Mouse (Mus musculus) hematopoietic stem cell, adult 5-6 weeks (primary cell): ENCODE data around the gene Snap47. TPM values are rescaled to one million over a fixed set of nuclear protein-coding genes. Genes with fewer than 3 reads are reported as not detected.

ENCODE experiments used
- ATAC-seq, 2 experiments: fragments of 125-278 bp in 1 of 2; replicated peaks in 1 of 2; 2 replicates each; pipeline ENCODE4 v1.8.0; 2016 to 2017; ENCODE audit warnings: inconsistent platforms in 2 of 2, mild to moderate bottlenecking in 2 of 2, moderate number of reproducible peaks in 2 of 2, low read depth in 1 of 2, moderate TSS enrichment in 1 of 2; ENCODE audit not compliant: low FRiP score in 2 of 2, poor library complexity in 2 of 2, severe bottlenecking in 2 of 2, insufficient read depth in 1 of 2, low TSS enrichment in 1 of 2
- total RNA-seq: library from RNA; stranded (forward); fragments of 172-1452, 232-1000 nt; gene quantifications from 2 replicates; pipeline ENCODE4 v1.2.3, GENCODE M21; 2017

Gene Snap47
- total RNA-seq, 1 experiment from 2014 or later = 9.7 TPM

- no peak for ATAC-seq
These were observed 21.0 kb downstream of the Snap47 start for GRCm38 (mm10) chr11:59429959-59430358.

GRCm38 (mm10) chr11:59428057-59428660, 22.8 kb downstream of the Snap47 start:
- ATAC-seq = no peak

GRCm38 (mm10) chr11:59425671-59426101, 25.3 kb downstream of the Snap47 start:
- peak; percentile 69 to 75 for ATAC-seq

GRCm38 (mm10) chr11:59423010-59423588, 27.9 kb downstream of the Snap47 start:
- ATAC-seq = no peak

- ATAC-seq = peak in 1 of 2 experiments; percentile 20; a peak in 1 of 4 replicates
These were observed 29.0 kb downstream of the Snap47 start for GRCm38 (mm10) chr11:59421967-59422366.

GRCm38 (mm10) chr11:59421436-59421835, 29.6 kb downstream of the Snap47 start:
- ATAC-seq = peak; percentile 48 to 68

GRCm38 (mm10) chr11:59418708-59419107, 32.3 kb downstream of the Snap47 start:
- ATAC-seq = peak; percentile 86 to 87

- no peak for ATAC-seq
These were observed 37.8 kb downstream of the Snap47 start for GRCm38 (mm10) chr11:59412999-59413863.

GRCm38 (mm10) chr11:59412058-59412457, 38.9 kb downstream of the Snap47 start:
- ATAC-seq = no peak

- ATAC-seq = no peak
These were observed 40.1 kb downstream of the Snap47 start for GRCm38 (mm10) chr11:59410851-59411250.

GRCm38 (mm10) chr11:59405761-59406160, 45.2 kb downstream of the Snap47 start:
- ATAC-seq = no peak

- no peak for ATAC-seq
These were observed 50.1 kb downstream of the Snap47 start for GRCm38 (mm10) chr11:59400876-59401275.

- ATAC-seq = no peak
These were observed 51.2 kb downstream of the Snap47 start for GRCm38 (mm10) chr11:59399830-59400229.

- peak; percentile 13 to 49; a peak in 3 of 4 replicates for ATAC-seq
These were observed 53.2 kb downstream of the Snap47 start for GRCm38 (mm10) chr11:59397536-59398371.

- no peak for ATAC-seq
These were observed 56.5 kb downstream of the Snap47 start for GRCm38 (mm10) chr11:59394451-59394850.

- ATAC-seq = no peak
These were observed 57.4 kb downstream of the Snap47 start for GRCm38 (mm10) chr11:59393591-59393990.

- no peak for ATAC-seq
These were observed 58.7 kb downstream of the Snap47 start for GRCm38 (mm10) chr11:59392300-59392699.
